24 mouse cellular contexts compared by ENCODE assay signal in genomic region chr13:26719146-26719715, GRCm38 (mm10). TPM values are rescaled to one million over a fixed set of nuclear protein-coding genes. Genes with fewer than 3 reads are reported as not detected.
DNase-seq lines count a peak whose midpoint lies in the region; ATAC-seq and TF ChIP-seq lines count a peak whose summit lies in the region.
"Had no signal": no experiment of that assay in that cellular context is flagged by ENCODE, and none has a peak within 500 bp of the region (broad histone marks: within the 10 kb centered on the region; RNA-seq: fewer than 3 reads in every experiment).

No protein-coding gene starts in this region.

- TF ChIP-seq POLR2A in limb, embryonic 14.5 days (IDR thresholded peaks at IDR 0.05; ENCODE audit: borderline replicate concordance, extremely low read depth, insufficient read depth, insufficient read length), result no peak

- peak; percentile 78 for ATAC-seq in limb, embryonic 13.5 days (ENCODE audit: low FRiP score, low read depth)
- ATAC-seq in midbrain, embryonic 11.5 days (ENCODE audit: low FRiP score), result no peak
- no peak for ATAC-seq in midbrain, embryonic 16.5 days
- peak; percentile 79 for ATAC-seq in limb, embryonic 14.5 days (ENCODE audit: low FRiP score, low read depth)
- ATAC-seq: activated CD4-positive, CD25-positive, alpha-beta regulatory T cell, adult 4 months; CD4-positive, CD25-positive, alpha-beta regulatory T cell, adult 4 months; Patski had no signal

- 31% methylated on average over 5 of the region's 5 CpGs for WGBS in limb, embryonic 13.5 days
- WGBS in limb, embryonic 10.5 days, result 82% methylated on average over 5 of the region's 5 CpGs
- WGBS in midbrain, embryonic 11.5 days, result 80% methylated on average over 5 of the region's 5 CpGs
- 81% methylated on average over 5 of the region's 5 CpGs for WGBS in midbrain, embryonic 16.5 days
- WGBS in limb, embryonic 14.5 days, result 25% methylated on average over 5 of the region's 5 CpGs

- H3K9me3 ChIP-seq in limb, embryonic 13.5 days, result no peaks in the 10 kb centered on the region
- H3K9me3 ChIP-seq in limb, embryonic 10.5 days (replicated peaks), result no peaks in the 10 kb centered on the region
- H3K9me3 ChIP-seq in midbrain, embryonic 11.5 days (ENCODE audit: control insufficient read depth, low read length), result no peaks in the 10 kb centered on the region
- no peaks in the 10 kb centered on the region for H3K9me3 ChIP-seq in midbrain, embryonic 16.5 days (replicated peaks; ENCODE audit: control insufficient read depth, low read length, poor library complexity, severe bottlenecking)
- no peaks in the 10 kb centered on the region for H3K9me3 ChIP-seq in limb, embryonic 14.5 days (ENCODE audit: control insufficient read depth, low read length)
- H3K9me3 ChIP-seq: G1E had no signal

- H3K36me3 ChIP-seq in limb, embryonic 13.5 days, result no peaks in the 10 kb centered on the region
- no peaks in the 10 kb centered on the region for H3K36me3 ChIP-seq in limb, embryonic 10.5 days
- H3K36me3 ChIP-seq in midbrain, embryonic 11.5 days (ENCODE audit: control insufficient read depth, insufficient read depth, low read length), result no peaks in the 10 kb centered on the region
- H3K36me3 ChIP-seq in midbrain, embryonic 16.5 days (ENCODE audit: control insufficient read depth, insufficient read depth, low read length), result no peaks in the 10 kb centered on the region
- H3K36me3 ChIP-seq in limb, embryonic 14.5 days (ENCODE audit: control insufficient read depth, insufficient read depth, low read length), result no peaks in the 10 kb centered on the region
- H3K36me3 ChIP-seq: G1E had no signal

- no peak overlapping the region for H3K9ac ChIP-seq in limb, embryonic 13.5 days
- H3K9ac ChIP-seq in midbrain, embryonic 11.5 days (ENCODE audit: low read length), result no peak overlapping the region
- H3K9ac ChIP-seq in midbrain, embryonic 16.5 days (ENCODE audit: low read depth, low read length), result no peak overlapping the region
- H3K9ac ChIP-seq in limb, embryonic 14.5 days (ENCODE audit: low read depth, low read length, severe bottlenecking), result no peak overlapping the region

- H3K27ac ChIP-seq in limb, embryonic 13.5 days, result no peak overlapping the region
- no peak overlapping the region for H3K27ac ChIP-seq in limb, embryonic 10.5 days
- no peak overlapping the region for H3K27ac ChIP-seq in midbrain, embryonic 11.5 days (ENCODE audit: low read depth, low read length)
- H3K27ac ChIP-seq in midbrain, embryonic 16.5 days (ENCODE audit: low read length), result no peak overlapping the region
- H3K27ac ChIP-seq in limb, embryonic 14.5 days (replicated peaks; ENCODE audit: low read depth, low read length), result no peak overlapping the region

- DNase-seq in limb, embryonic 10.5 days (ENCODE audit: low spot score), result no peak
- peak; percentile 49 for DNase-seq in midbrain, embryonic 11.5 days (ENCODE audit: low spot score, missing footprints)
- DNase-seq in forelimb bud, embryonic 11.5 days (ENCODE audit: low read depth, low spot score), result peak; percentile 33
- DNase-seq in limb, embryonic 14.5 days (ENCODE audit: low spot score), result peak; percentile 71
- DNase-seq in neural tube, embryonic 10.5 days (ENCODE audit: extremely low spot score, low spot score), result no peak
- DNase-seq in layer of hippocampus, adult 9-10 months (ENCODE audit: low spot score), result no peak
- DNase-seq: adrenal gland, adult 2 months; adrenal gland, adult 8-10 months; adrenal gland, postnatal 10 days; adrenal gland, postnatal 14 days; adrenal gland, postnatal 25 days; adrenal gland, postnatal 36 days; B cell, adult 2 months; cerebellum, adult 11 months; cerebellum, adult 11-12 months had no signal

- H3K4me2 ChIP-seq in limb, embryonic 13.5 days (replicated peaks), result no peak overlapping the region
- H3K4me2 ChIP-seq in midbrain, embryonic 11.5 days, result no peak overlapping the region
- H3K4me2 ChIP-seq in midbrain, embryonic 16.5 days (ENCODE audit: low read length), result no peak overlapping the region
- no peak overlapping the region for H3K4me2 ChIP-seq in limb, embryonic 14.5 days (replicated peaks; ENCODE audit: low read depth, low read length, severe bottlenecking)

- H3K4me3 ChIP-seq in limb, embryonic 13.5 days, result no peak overlapping the region
- H3K4me3 ChIP-seq in limb, embryonic 10.5 days, result no peak overlapping the region
- H3K4me3 ChIP-seq in midbrain, embryonic 11.5 days (ENCODE audit: low read depth, low read length), result no peak overlapping the region
- no peak overlapping the region for H3K4me3 ChIP-seq in midbrain, embryonic 16.5 days (ENCODE audit: low read depth, low read length)
- H3K4me3 ChIP-seq in limb, embryonic 14.5 days (replicated peaks; ENCODE audit: low read length), result no peak overlapping the region

- no peaks in the 10 kb centered on the region for H3K27me3 ChIP-seq in limb, embryonic 13.5 days
- H3K27me3 ChIP-seq in limb, embryonic 10.5 days (ENCODE audit: low read depth, poor library complexity, severe bottlenecking), result no peaks in the 10 kb centered on the region
- H3K27me3 ChIP-seq in midbrain, embryonic 11.5 days (ENCODE audit: control insufficient read depth, insufficient read depth, low read length), result no peaks in the 10 kb centered on the region
- no peaks in the 10 kb centered on the region for H3K27me3 ChIP-seq in midbrain, embryonic 16.5 days (ENCODE audit: control insufficient read depth, insufficient read depth, low read depth, low read length)
- H3K27me3 ChIP-seq in limb, embryonic 14.5 days (ENCODE audit: control insufficient read depth, insufficient read depth, low read length), result no peaks in the 10 kb centered on the region
- H3K27me3 ChIP-seq: CH12.LX, Patski had no signal

- peaks cover 12% of the 10 kb centered on the region for H3K4me1 ChIP-seq in limb, embryonic 13.5 days
- no peaks in the 10 kb centered on the region for H3K4me1 ChIP-seq in limb, embryonic 10.5 days
- no peaks in the 10 kb centered on the region for H3K4me1 ChIP-seq in midbrain, embryonic 11.5 days (ENCODE audit: control insufficient read depth, insufficient read depth, low read length)
- H3K4me1 ChIP-seq in midbrain, embryonic 16.5 days (ENCODE audit: control insufficient read depth, insufficient read depth, low read length), result peaks cover under 1% of the 10 kb centered on the region; the same call in 1 of the 2 replicates
- H3K4me1 ChIP-seq in limb, embryonic 14.5 days (ENCODE audit: control insufficient read depth, insufficient read depth, low read length), result peaks cover 16% of the 10 kb centered on the region

RNA-seq across cellular contexts. Expression of gene Hdgfl1, which starts 50.7 kb away (rescaled TPM):
- polyA plus RNA-seq in limb, embryonic 13.5 days (2015; fragmentation: Nextera tagmentation; extraction: Ambion mirVana), result not detected in 2 replicates
- polyA plus RNA-seq in limb, embryonic 10.5 days (2016; fragmentation: Nextera tagmentation; extraction: Ambion mirVana), result not detected in 2 replicates
- polyA plus RNA-seq in midbrain, embryonic 11.5 days (2014; fragmentation: Nextera tagmentation; extraction: Ambion mirVana), result not detected in 2 replicates
- not detected in 2 replicates for polyA plus RNA-seq in midbrain, embryonic 16.5 days (2015; fragmentation: Nextera tagmentation; extraction: Ambion mirVana)
- polyA plus RNA-seq in limb, embryonic 14.5 days (2012; rRNA removed), result not detected in 2 replicates
- polyA plus RNA-seq in limb, embryonic 14.5 days (2014; fragmentation: Nextera tagmentation; extraction: Ambion mirVana), result not detected in 2 replicates
- polyA plus RNA-seq: activated CD4-positive, CD25-positive, alpha-beta regulatory T cell, adult 4 months; adrenal gland, adult 2 months; brain, embryonic 14.5 days; C2C12; CD4-positive, CD25-positive, alpha-beta regulatory T cell, adult 4 months; G1E; Patski had no signal

Comparison
In these comparisons a context has a peak if more than half of its experiments do, and no peak if none do; other contexts are left out.
1. DNase-seq: peak in midbrain, embryonic 11.5 days (single experiment), forelimb bud, embryonic 11.5 days (single experiment) and limb, embryonic 14.5 days (single experiment); none in limb, embryonic 10.5 days (single experiment), neural tube, embryonic 10.5 days (single experiment) and layer of hippocampus, adult 9-10 months (single experiment).
2. ATAC-seq: peak in limb, embryonic 13.5 days (single experiment) and limb, embryonic 14.5 days (single experiment); none in midbrain, embryonic 11.5 days (single experiment) and midbrain, embryonic 16.5 days (single experiment).